ENCODE assay signal across 32 mouse cellular contexts in genomic region chr5:90452711-90453110, GRCm38 (mm10). TPM values are rescaled to one million over a fixed set of nuclear protein-coding genes. Genes with fewer than 3 reads are reported as not detected.
DNase-seq lines count a peak whose midpoint lies in the region; ATAC-seq lines count a peak whose summit lies in the region.
"Had no signal": no experiment of that assay in that cellular context is flagged by ENCODE, and none has a peak within 500 bp of the region (broad histone marks: within the 10 kb centered on the region; RNA-seq: fewer than 3 reads in every experiment).

No protein-coding gene starts in this region.

- no peak overlapping the region for H3K4me2 ChIP-seq in forebrain, embryonic 14.5 days (ENCODE audit: low read length)
- no peak overlapping the region for H3K4me2 ChIP-seq in forebrain, embryonic 12.5 days
- H3K4me2 ChIP-seq: heart, embryonic 11.5 days; hindbrain, embryonic 15.5 days; limb, embryonic 13.5 days; liver, embryonic 12.5 days; midbrain, embryonic 13.5 days; neural tube, embryonic 12.5 days had no signal

- H3K9ac ChIP-seq in forebrain, embryonic 14.5 days (ENCODE audit: low read length), result no peak overlapping the region
- H3K9ac ChIP-seq in forebrain, embryonic 12.5 days, result no peak overlapping the region
- H3K9ac ChIP-seq: hindbrain, embryonic 15.5 days; limb, embryonic 13.5 days; liver, embryonic 12.5 days; midbrain, embryonic 13.5 days; neural tube, embryonic 12.5 days had no signal

- H3K4me3 ChIP-seq in forebrain, embryonic 14.5 days (ENCODE audit: low read depth, low read length), result no peak overlapping the region
- no peak overlapping the region for H3K4me3 ChIP-seq in forebrain, embryonic 12.5 days (replicated peaks)
- H3K4me3 ChIP-seq: embryonic facial prominence, embryonic 10.5 days; forebrain, embryonic 10.5 days; hindbrain, embryonic 15.5 days; limb, embryonic 13.5 days; liver, embryonic 12.5 days; megakaryocyte, embryonic 14.5 days; midbrain, embryonic 13.5 days; neural tube, embryonic 12.5 days had no signal

- no peak overlapping the region for H3K27ac ChIP-seq in forebrain, embryonic 14.5 days (ENCODE audit: low read depth, low read length)
- no peak overlapping the region for H3K27ac ChIP-seq in forebrain, embryonic 12.5 days
- H3K27ac ChIP-seq: embryonic facial prominence, embryonic 10.5 days; forebrain, embryonic 10.5 days; hindbrain, embryonic 15.5 days; limb, embryonic 13.5 days; liver, embryonic 12.5 days; midbrain, embryonic 13.5 days; neural tube, embryonic 12.5 days; stomach, postnatal 0 days had no signal

- no peak for DNase-seq in frontal cortex, postnatal 10 days (ENCODE audit: low spot score in 2 of 2)
- DNase-seq in 416B (ENCODE audit: low read depth), result peak; percentile 7
- peak; percentile 18 for DNase-seq in brain, adult 2 months (ENCODE audit: low read depth, low spot score)
- peak; percentile 6 for DNase-seq in thymus, postnatal 14 days
- no peak for DNase-seq in forebrain, embryonic 14.5 days (ENCODE audit: low spot score)
- DNase-seq in adrenal gland, postnatal 4 days (ENCODE audit: low spot score in 2 of 2), result no peak
- DNase-seq: adrenal gland, postnatal 14 days; cerebellum, adult 9-11 months; gastrocnemius, postnatal 10 days; kidney, adult 9 months; kidney, postnatal 14 days; lung, adult 2 months; lung, postnatal 14 days had no signal

- no peaks in the 10 kb centered on the region for H3K36me3 ChIP-seq in forebrain, embryonic 14.5 days (ENCODE audit: control insufficient read depth, insufficient read depth, low read length)
- H3K36me3 ChIP-seq in forebrain, embryonic 12.5 days (replicated peaks), result no peaks in the 10 kb centered on the region
- H3K36me3 ChIP-seq: embryonic facial prominence, embryonic 10.5 days; forebrain, embryonic 10.5 days; hindbrain, embryonic 15.5 days; limb, embryonic 13.5 days; liver, embryonic 12.5 days; midbrain, embryonic 13.5 days; neural tube, embryonic 12.5 days had no signal

- H3K27me3 ChIP-seq in forebrain, embryonic 14.5 days (replicated peaks; ENCODE audit: control insufficient read depth, insufficient read depth, low read length), result no peaks in the 10 kb centered on the region
- no peaks in the 10 kb centered on the region for H3K27me3 ChIP-seq in forebrain, embryonic 12.5 days
- H3K27me3 ChIP-seq: hindbrain, embryonic 15.5 days; limb, embryonic 13.5 days; liver, embryonic 12.5 days; megakaryocyte, embryonic 14.5 days; midbrain, embryonic 13.5 days; neural tube, embryonic 12.5 days had no signal

- no peaks in the 10 kb centered on the region for H3K9me3 ChIP-seq in forebrain, embryonic 14.5 days (replicated peaks; ENCODE audit: control insufficient read depth, low read length)
- H3K9me3 ChIP-seq in forebrain, embryonic 12.5 days, result no peaks in the 10 kb centered on the region
- H3K9me3 ChIP-seq: embryonic facial prominence, embryonic 10.5 days; forebrain, embryonic 10.5 days; hindbrain, embryonic 15.5 days; limb, embryonic 13.5 days; liver, embryonic 12.5 days; megakaryocyte, embryonic 14.5 days; midbrain, embryonic 13.5 days; neural tube, embryonic 12.5 days had no signal

- H3K4me1 ChIP-seq in forebrain, embryonic 14.5 days (ENCODE audit: control insufficient read depth, insufficient read depth, low read length), result no peaks in the 10 kb centered on the region
- H3K4me1 ChIP-seq in forebrain, embryonic 12.5 days, result no peaks in the 10 kb centered on the region
- H3K4me1 ChIP-seq: embryonic facial prominence, embryonic 10.5 days; forebrain, embryonic 10.5 days; hindbrain, embryonic 15.5 days; limb, embryonic 13.5 days; liver, embryonic 12.5 days; megakaryocyte, embryonic 14.5 days; midbrain, embryonic 13.5 days; neural tube, embryonic 12.5 days had no signal

- WGBS in forebrain, embryonic 14.5 days, result 92% methylated on average over 4 of the region's 4 CpGs
- WGBS in forebrain, embryonic 12.5 days, result 84% methylated on average over 4 of the region's 4 CpGs

- peak; percentile 80 for ATAC-seq in frontal cortex, adult (ENCODE audit: low TSS enrichment)
- no peak for ATAC-seq in forebrain, embryonic 14.5 days
- no peak for ATAC-seq in forebrain, embryonic 12.5 days (ENCODE audit: low FRiP score)
- ATAC-seq: intestine, embryonic 16.5 days; liver, embryonic 12.5 days; midbrain, embryonic 13.5 days had no signal

RNA-seq across cellular contexts. Expression of gene Alb, which starts 8.0 kb away (rescaled TPM):
- polyA plus RNA-seq in forebrain, embryonic 14.5 days (2014; fragmentation: Nextera tagmentation; extraction: Ambion mirVana), result not detected in 2 replicates
- 1,000 to 10,000 TPM in 1 of 2 experiments, 100 to 1,000 TPM in 1; 169 to 6,544 TPM for total RNA-seq in adrenal gland, postnatal 4 days (2021)
- not detected in 2 replicates for polyA plus RNA-seq in forebrain, embryonic 12.5 days (2016; fragmentation: Nextera tagmentation; extraction: Ambion mirVana)
- total RNA-seq: granulocyte monocyte progenitor cell, adult 5-6 weeks; hematopoietic stem cell, adult 5-6 weeks; layer of hippocampus, adult 18-20 months; layer of hippocampus, postnatal 14 days; MEL; monocyte, adult 5-6 weeks had no signal
- polyA plus RNA-seq: embryonic facial prominence, embryonic 10.5 days; forebrain, embryonic 10.5 days had no signal

RNA-seq across cellular contexts. Expression of gene Afp, which starts 37.8 kb away (rescaled TPM):
- 0.23 TPM in 1 of 2 replicates, not detected in the other for polyA plus RNA-seq in forebrain, embryonic 14.5 days (2014; fragmentation: Nextera tagmentation; extraction: Ambion mirVana)
- 1,000 to 10,000 TPM in 1 of 2 experiments, 10 to 100 TPM in 1; 60.5 to 1,664 TPM for total RNA-seq in adrenal gland, postnatal 4 days (2021)
- 0.24 TPM in 1 of 2 replicates, not detected in the other for polyA plus RNA-seq in forebrain, embryonic 12.5 days (2016; fragmentation: Nextera tagmentation; extraction: Ambion mirVana)
- total RNA-seq: layer of hippocampus, adult 18-20 months; layer of hippocampus, postnatal 14 days; monocyte, adult 5-6 weeks had no signal

Comparison
In these comparisons a context has a peak if more than half of its experiments do, and no peak if none do; other contexts are left out.
1. DNase-seq: peak in 416B (single experiment), brain, adult 2 months (single experiment) and thymus, postnatal 14 days (single experiment); none in frontal cortex, postnatal 10 days (0 of 2), forebrain, embryonic 14.5 days (single experiment) and adrenal gland, postnatal 4 days (0 of 2).